Mouse (Mus musculus): ENCODE results near the gene Ccl9. TPM values are rescaled to one million over a fixed set of nuclear protein-coding genes. Genes with fewer than 3 reads are reported as not detected.
"Not testable (repeated sequence)": the region's sequence is repeated elsewhere in the genome, so short reads cannot be mapped to it uniquely, and the experiment has no call there.

Ccl9 gene
- polyA plus RNA-seq, 1 experiment: not detected

GRCm38 (mm10) chr11:83556085-83556781 is 22.2 kb downstream of the Ccl9 start:
- H3K4me3 ChIP-seq (replicated peaks): no peak overlapping the region
- TF ChIP-seq TAL1 (IDR thresholded peaks at IDR 0.05; ENCODE audit: low read length): no peak
- TF ChIP-seq GATA1 (IDR thresholded peaks at IDR 0.05; ENCODE audit: low read length): no peak
- no peaks in the 10 kb centered on the region for H3K9me3 ChIP-seq (ENCODE audit: control insufficient read depth, low read length)
- no peaks in the 10 kb centered on the region for H3K27me3 ChIP-seq (ENCODE audit: control insufficient read depth)
- H3K4me1 ChIP-seq (ENCODE audit: control insufficient read depth): no peaks in the 10 kb centered on the region
- H3K36me3 ChIP-seq (ENCODE audit: control insufficient read depth): no peaks in the 10 kb centered on the region

- Histone ChIP-seq H3K36me3 (ENCODE audit: control insufficient read depth) (no peaks in the 10 kb centered on the region), H3K9me3 (ENCODE audit: control insufficient read depth, low read length) (no peaks in the 10 kb centered on the region), H3K27me3 (ENCODE audit: control insufficient read depth) (no peaks in the 10 kb centered on the region), H3K4me3 (replicated peaks) (no peak overlapping the region), H3K4me1 (ENCODE audit: control insufficient read depth) (no peaks in the 10 kb centered on the region)
- no peak for TF ChIP-seq GATA1 (IDR thresholded peaks at IDR 0.05; ENCODE audit: low read length)
- TF ChIP-seq TAL1 (IDR thresholded peaks at IDR 0.05; ENCODE audit: low read length): no peak
These were observed 26.8 kb downstream of the Ccl9 start for GRCm38 (mm10) chr11:83551668-83552067.

- not testable (repeated sequence) for H3K27me3 ChIP-seq (ENCODE audit: control insufficient read depth); H3K9me3 ChIP-seq (ENCODE audit: control insufficient read depth, low read length); H3K36me3 ChIP-seq (ENCODE audit: control insufficient read depth); H3K4me3 ChIP-seq (replicated peaks); H3K4me1 ChIP-seq (ENCODE audit: control insufficient read depth)
These were observed 27.4 kb downstream of the Ccl9 start for GRCm38 (mm10) chr11:83551037-83551436.

GRCm38 (mm10) chr11:83550186-83550632 is 28.2 kb downstream of the Ccl9 start:
- no peak for TF ChIP-seq GATA1 (IDR thresholded peaks at IDR 0.05; ENCODE audit: low read length)
- no peaks in the 10 kb centered on the region for H3K27me3 ChIP-seq (ENCODE audit: control insufficient read depth)
- H3K4me1 ChIP-seq (ENCODE audit: control insufficient read depth): no peaks in the 10 kb centered on the region
- no peak overlapping the region for H3K4me3 ChIP-seq (replicated peaks)
- no peaks in the 10 kb centered on the region for H3K9me3 ChIP-seq (ENCODE audit: control insufficient read depth, low read length)
- H3K36me3 ChIP-seq (ENCODE audit: control insufficient read depth): no peaks in the 10 kb centered on the region

- H3K4me3 ChIP-seq (replicated peaks): no peak overlapping the region
- H3K9me3 ChIP-seq (ENCODE audit: control insufficient read depth, low read length): no peaks in the 10 kb centered on the region
- no peaks in the 10 kb centered on the region for H3K4me1 ChIP-seq (ENCODE audit: control insufficient read depth)
- H3K27me3 ChIP-seq (ENCODE audit: control insufficient read depth): no peaks in the 10 kb centered on the region
- TF ChIP-seq GATA1 (IDR thresholded peaks at IDR 0.05; ENCODE audit: low read length) (no peak), TAL1 (IDR thresholded peaks at IDR 0.05; ENCODE audit: low read length) (no peak)
- no peaks in the 10 kb centered on the region for H3K36me3 ChIP-seq (ENCODE audit: control insufficient read depth)
These were observed 34.2 kb downstream of the Ccl9 start for GRCm38 (mm10) chr11:83544214-83544613.

GRCm38 (mm10) chr11:83541415-83541814 is 37.0 kb downstream of the Ccl9 start:
- Histone ChIP-seq H3K27me3 (ENCODE audit: control insufficient read depth) (no peaks in the 10 kb centered on the region), H3K4me1 (ENCODE audit: control insufficient read depth) (no peaks in the 10 kb centered on the region), H3K36me3 (ENCODE audit: control insufficient read depth) (no peaks in the 10 kb centered on the region), H3K9me3 (ENCODE audit: control insufficient read depth, low read length) (no peaks in the 10 kb centered on the region), H3K4me3 (replicated peaks) (no peak overlapping the region)
- TF ChIP-seq GATA1 (IDR thresholded peaks at IDR 0.05; ENCODE audit: low read length) (no peak), TAL1 (IDR thresholded peaks at IDR 0.05; ENCODE audit: low read length) (no peak)

- H3K27me3 ChIP-seq (ENCODE audit: control insufficient read depth): no peaks in the 10 kb centered on the region
- H3K4me3 ChIP-seq (replicated peaks): no peak overlapping the region
- H3K9me3 ChIP-seq (ENCODE audit: control insufficient read depth, low read length): no peaks in the 10 kb centered on the region
- TF ChIP-seq TAL1 (IDR thresholded peaks at IDR 0.05; ENCODE audit: low read length) (no peak), GATA1 (IDR thresholded peaks at IDR 0.05; ENCODE audit: low read length) (no peak)
- no peaks in the 10 kb centered on the region for H3K36me3 ChIP-seq (ENCODE audit: control insufficient read depth)
- H3K4me1 ChIP-seq (ENCODE audit: control insufficient read depth): no peaks in the 10 kb centered on the region
These were observed 37.5 kb downstream of the Ccl9 start for GRCm38 (mm10) chr11:83540931-83541330.

- H3K4me3 ChIP-seq (replicated peaks): no peak overlapping the region
These were observed 39.6 kb downstream of the Ccl9 start for GRCm38 (mm10) chr11:83538705-83539314.

GRCm38 (mm10) chr11:83536831-83537230 is 41.6 kb downstream of the Ccl9 start:
- Histone ChIP-seq H3K4me1 (ENCODE audit: control insufficient read depth) (no peaks in the 10 kb centered on the region), H3K36me3 (ENCODE audit: control insufficient read depth) (no peaks in the 10 kb centered on the region), H3K27me3 (ENCODE audit: control insufficient read depth) (no peaks in the 10 kb centered on the region), H3K9me3 (ENCODE audit: control insufficient read depth, low read length) (no peaks in the 10 kb centered on the region), H3K4me3 (replicated peaks) (no peak overlapping the region)
- TF ChIP-seq TAL1 (IDR thresholded peaks at IDR 0.05; ENCODE audit: low read length): no peak
- no peak for TF ChIP-seq GATA1 (IDR thresholded peaks at IDR 0.05; ENCODE audit: low read length)

More at GRCm38 (mm10) chr11:83538705-83539314, 39.6 kb downstream of the Ccl9 start:
- Histone ChIP-seq H3K4me1 (ENCODE audit: control insufficient read depth) (no peaks in the 10 kb centered on the region), H3K9me3 (ENCODE audit: control insufficient read depth, low read length) (no peaks in the 10 kb centered on the region), H3K36me3 (ENCODE audit: control insufficient read depth) (no peaks in the 10 kb centered on the region), H3K27me3 (ENCODE audit: control insufficient read depth) (no peaks in the 10 kb centered on the region)
- TF ChIP-seq TAL1 (IDR thresholded peaks at IDR 0.05; ENCODE audit: low read length): no peak
- TF ChIP-seq GATA1 (IDR thresholded peaks at IDR 0.05; ENCODE audit: low read length): no peak

All from erythroblast, embryonic 14.5 days (primary cell).